Mouse (Mus musculus): ENCODE data around the gene Ift74. TPM values are rescaled to one million over a fixed set of nuclear protein-coding genes. Genes with fewer than 3 reads are reported as not detected.
A peak's percentile ranks its signal among the peaks of the same experiment; 100 is the strongest.

The Ift74 gene
- polyA plus RNA-seq, 1 experiment from 2014 or later, result 27.5 TPM

MicroRNAs within 50 kb of the gene (microRNA counts, 519-probe panel; counts per million panel counts)
- microRNA mmu-miR-872, result 2,799 counts per million, percentile 74 among the panel's probes with 10 or more counts

Small RNA genes lying within 50 kb of the gene (microRNA-seq; reads per million reads assigned to microRNA genes)
- gene Mir872, result 2,353 reads per million, percentile 83 among the genes with 10 or more reads in this experiment

Other genes with a start within 250 kb of the Ift74 start
- not detected in 2 replicates for gene Gm10306, start 57.9 kb upstream of the Ift74 start, polyA plus RNA-seq (2015; fragmentation: Nextera tagmentation; extraction: Ambion mirVana)
- gene Caap1, start 57.7 kb upstream of the Ift74 start, polyA plus RNA-seq (2015; fragmentation: Nextera tagmentation; extraction: Ambion mirVana), result 19.3 and 21.1 TPM in 2 replicates
- gene Plaa, start 11.2 kb upstream of the Ift74 start, polyA plus RNA-seq (2015; fragmentation: Nextera tagmentation; extraction: Ambion mirVana), result 62.6 and 65.0 TPM in 2 replicates
- gene Lrrc19, start 35.7 kb downstream of the Ift74 start, polyA plus RNA-seq (2015; fragmentation: Nextera tagmentation; extraction: Ambion mirVana), result 0.45 and 0.67 TPM in 2 replicates
- 37.4 and 41.8 TPM in 2 replicates for gene Tek, start 124.8 kb downstream of the Ift74 start, polyA plus RNA-seq (2015; fragmentation: Nextera tagmentation; extraction: Ambion mirVana)

Measured in lung, embryonic 15.5 days (tissue).